Mouse (Mus musculus) thymus, adult 2 months (tissue): ENCODE data around the gene Ccdc162.

ENCODE experiments used
- CTCF ChIP-seq: fragments of 200-500 bp; IDR thresholded peaks from 2 replicates; pipeline ENCODE4 v1.5.1; 2012; ENCODE audit warnings: mild to moderate bottlenecking, control low read depth, low read length, moderate library complexity, borderline replicate concordance; ENCODE audit not compliant: control insufficient read depth, poor library complexity, insufficient read depth; ENCODE audit errors: extremely low read depth
- POLR2A ChIP-seq: fragments of 200-500 bp; IDR thresholded peaks from 2 replicates; pipeline ENCODE4 v1.6.1; 2012; ENCODE audit warnings: mild to moderate bottlenecking, low read length, control low read depth, moderate library complexity; ENCODE audit not compliant: control insufficient read depth, poor library complexity, insufficient read depth; ENCODE audit errors: extremely low read depth

GRCm38 (mm10) chr10:41674362-41674761, 42.1 kb downstream of the Ccdc162 start:
- TF ChIP-seq CTCF, result no peak
- no peak for TF ChIP-seq POLR2A
